Mouse (Mus musculus): ENCODE results near the gene Coro2a. TPM values are rescaled to one million over a fixed set of nuclear protein-coding genes. Genes with fewer than 3 reads are reported as not detected.

The Coro2a gene
- polyA plus RNA-seq, 1 experiment: 13.5 TPM

DNA sequence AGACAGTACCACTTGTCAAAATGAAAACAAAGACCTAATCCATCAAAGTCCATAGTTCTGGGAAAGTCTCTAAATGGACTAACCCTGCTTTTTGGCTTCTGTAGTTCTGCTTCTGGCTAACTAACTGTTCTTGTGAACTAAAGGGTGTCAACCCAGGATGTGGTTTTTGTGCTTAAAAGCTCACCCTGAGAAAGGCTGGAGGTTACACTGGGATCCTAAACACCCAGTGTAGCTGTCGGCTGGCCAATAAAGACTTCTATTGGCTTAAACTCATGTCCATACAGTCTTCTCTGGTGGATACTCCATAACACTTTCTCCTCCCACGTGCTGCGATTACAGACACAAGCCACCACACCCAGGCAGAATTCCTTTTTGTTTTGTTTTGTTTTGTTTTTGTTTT is 75.8 kb downstream of the Coro2a start:
- H3K27me3 ChIP-seq (ENCODE audit: control insufficient read depth, insufficient read depth, low read length): no peaks in the 10 kb centered on the region
- no peak overlapping the region for H3K27ac ChIP-seq (ENCODE audit: control insufficient read depth, insufficient read depth, low read length)
- WGBS: 44% methylated on average over 3 of the region's 3 CpGs
- no peak for DNase-seq
- peaks cover 34% of the 10 kb centered on the region for H3K4me1 ChIP-seq (replicated peaks; ENCODE audit: control insufficient read depth, insufficient read depth, low read length)
- TF ChIP-seq POLR2A (IDR thresholded peaks at IDR 0.05; ENCODE audit: control insufficient read depth, extremely low read depth, insufficient read depth, low read length, poor library complexity): no peak
- TF ChIP-seq CTCF (IDR thresholded peaks at IDR 0.05; ENCODE audit: borderline replicate concordance, control insufficient read depth, extremely low read depth, insufficient read depth, low read length, poor library complexity): no peak
- peaks cover 18% of the 10 kb centered on the region for H3K36me3 ChIP-seq (ENCODE audit: control insufficient read depth, insufficient read depth, low read length)
- H3K4me3 ChIP-seq (ENCODE audit: control insufficient read depth, insufficient read depth, low read length): no peak overlapping the region

DNA sequence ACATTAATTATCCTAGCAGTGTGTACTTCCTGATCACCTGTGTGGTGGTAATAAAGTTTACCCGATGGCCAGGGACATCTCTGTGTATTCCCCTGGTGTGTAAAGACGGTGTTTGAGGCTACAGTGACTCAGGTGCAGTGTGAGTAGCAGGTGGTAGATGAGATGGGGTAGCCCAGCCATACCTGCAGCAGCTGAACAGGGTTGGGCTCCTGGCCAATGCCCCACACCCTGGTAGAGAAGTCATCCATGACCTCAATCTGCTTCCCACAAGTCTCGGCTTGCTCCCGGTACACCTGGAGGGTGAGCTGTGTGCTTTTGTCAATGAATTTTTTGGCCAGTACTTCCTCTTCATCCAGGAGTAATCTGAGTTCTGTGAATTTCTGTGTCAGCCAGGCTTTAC is 78.7 kb downstream of the Coro2a start:
- peaks cover 31% of the 10 kb centered on the region for H3K4me1 ChIP-seq (replicated peaks; ENCODE audit: control insufficient read depth, insufficient read depth, low read length)
- H3K4me3 ChIP-seq (ENCODE audit: control insufficient read depth, insufficient read depth, low read length): no peak overlapping the region
- 89% methylated on average over 4 of the region's 4 CpGs for WGBS
- DNase-seq: no peak
- TF ChIP-seq POLR2A (IDR thresholded peaks at IDR 0.05; ENCODE audit: control insufficient read depth, extremely low read depth, insufficient read depth, low read length, poor library complexity) (no peak), CTCF (IDR thresholded peaks at IDR 0.05; ENCODE audit: borderline replicate concordance, control insufficient read depth, extremely low read depth, insufficient read depth, low read length, poor library complexity) (no peak)
- peaks cover 18% of the 10 kb centered on the region for H3K36me3 ChIP-seq (ENCODE audit: control insufficient read depth, insufficient read depth, low read length)
- no peak overlapping the region for H3K27ac ChIP-seq (ENCODE audit: control insufficient read depth, insufficient read depth, low read length)
- H3K27me3 ChIP-seq (ENCODE audit: control insufficient read depth, insufficient read depth, low read length): no peaks in the 10 kb centered on the region

GRCm38 (mm10) chr4:46521457-46521856 is 80.5 kb downstream of the Coro2a start:
- WGBS: 95% methylated on average over 10 of the region's 10 CpGs
- Histone ChIP-seq H3K36me3 (ENCODE audit: control insufficient read depth, insufficient read depth, low read length) (peaks cover 18% of the 10 kb centered on the region), H3K4me3 (ENCODE audit: control insufficient read depth, insufficient read depth, low read length) (no peak overlapping the region), H3K4me1 (replicated peaks; ENCODE audit: control insufficient read depth, insufficient read depth, low read length) (peaks cover 22% of the 10 kb centered on the region), H3K27me3 (ENCODE audit: control insufficient read depth, insufficient read depth, low read length) (no peaks in the 10 kb centered on the region), H3K27ac (ENCODE audit: control insufficient read depth, insufficient read depth, low read length) (no peak overlapping the region)
- no peak for DNase-seq
- TF ChIP-seq CTCF (IDR thresholded peaks at IDR 0.05; ENCODE audit: borderline replicate concordance, control insufficient read depth, extremely low read depth, insufficient read depth, low read length, poor library complexity) (no peak), POLR2A (IDR thresholded peaks at IDR 0.05; ENCODE audit: control insufficient read depth, extremely low read depth, insufficient read depth, low read length, poor library complexity) (no peak)

DNA sequence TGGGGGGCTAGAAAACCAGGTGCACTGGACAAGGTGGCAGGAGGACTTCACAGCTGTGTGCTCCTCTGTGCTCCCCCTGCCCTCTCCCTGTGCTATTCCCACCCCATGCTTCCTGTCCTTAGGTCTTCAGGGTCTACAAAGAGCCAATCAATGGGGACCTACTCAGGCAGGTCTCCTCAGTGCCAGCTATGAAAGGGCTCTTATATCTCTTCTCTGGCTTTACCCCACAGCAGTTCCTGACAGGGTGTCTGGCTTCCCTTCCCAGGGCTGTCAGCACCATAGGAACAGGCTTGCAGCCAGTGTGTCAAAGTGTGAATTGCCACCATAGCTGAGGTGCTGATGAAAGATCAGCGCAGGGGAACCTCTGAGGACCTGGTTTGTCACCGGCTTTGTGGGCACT is 81.5 kb downstream of the Coro2a start:
- Histone ChIP-seq H3K4me1 (replicated peaks; ENCODE audit: control insufficient read depth, insufficient read depth, low read length) (peaks cover 20% of the 10 kb centered on the region), H3K27ac (ENCODE audit: control insufficient read depth, insufficient read depth, low read length) (no peak overlapping the region), H3K36me3 (ENCODE audit: control insufficient read depth, insufficient read depth, low read length) (peaks cover 18% of the 10 kb centered on the region), H3K27me3 (ENCODE audit: control insufficient read depth, insufficient read depth, low read length) (no peaks in the 10 kb centered on the region), H3K4me3 (ENCODE audit: control insufficient read depth, insufficient read depth, low read length) (no peak overlapping the region)
- 95% methylated on average over 2 of the region's 2 CpGs for WGBS
- TF ChIP-seq POLR2A (IDR thresholded peaks at IDR 0.05; ENCODE audit: control insufficient read depth, extremely low read depth, insufficient read depth, low read length, poor library complexity) (no peak), CTCF (IDR thresholded peaks at IDR 0.05; ENCODE audit: borderline replicate concordance, control insufficient read depth, extremely low read depth, insufficient read depth, low read length, poor library complexity) (no peak)
- no peak for DNase-seq

DNA sequence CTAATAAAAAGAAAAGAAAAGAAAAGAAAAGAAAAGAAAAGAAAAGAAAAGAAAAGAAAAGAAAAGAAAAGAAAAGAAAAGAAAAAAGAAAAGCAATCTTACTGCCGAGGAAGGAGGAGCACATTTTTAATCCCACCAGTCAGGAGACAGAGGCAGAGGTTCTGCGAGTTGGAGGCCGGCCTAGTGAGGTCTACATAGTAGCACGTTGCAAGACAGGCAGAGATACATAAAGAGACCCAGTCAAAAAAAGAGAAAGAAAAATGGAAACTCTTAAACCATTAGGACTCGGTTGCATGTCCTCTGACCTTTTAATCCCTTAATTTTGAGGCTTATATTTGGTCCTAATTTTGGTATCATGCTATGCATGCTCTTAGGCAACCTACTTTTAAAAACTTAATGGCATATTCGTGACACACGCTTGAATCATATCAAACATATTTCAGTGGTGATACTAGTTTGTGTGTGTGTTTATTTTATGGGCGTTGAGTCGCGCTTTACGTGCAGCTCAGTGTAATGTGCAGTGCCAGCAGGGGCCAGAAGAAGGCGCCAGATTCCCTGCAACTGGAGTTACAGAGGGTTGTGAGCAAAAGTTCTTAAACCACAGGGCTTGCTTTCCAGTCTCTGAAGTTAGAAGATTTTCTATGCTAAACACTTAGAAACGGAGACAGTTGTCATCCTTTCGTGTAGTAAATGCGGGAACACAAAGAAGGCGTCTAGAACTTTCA is 94.1 kb downstream of the Coro2a start:
- Histone ChIP-seq H3K27me3 (ENCODE audit: control insufficient read depth, insufficient read depth, low read length) (no peaks in the 10 kb centered on the region), H3K36me3 (ENCODE audit: control insufficient read depth, insufficient read depth, low read length) (peaks cover 9% of the 10 kb centered on the region), H3K27ac (ENCODE audit: control insufficient read depth, insufficient read depth, low read length) (no peak overlapping the region), H3K4me1 (replicated peaks; ENCODE audit: control insufficient read depth, insufficient read depth, low read length) (peaks cover 9% of the 10 kb centered on the region), H3K4me3 (ENCODE audit: control insufficient read depth, insufficient read depth, low read length) (no peak overlapping the region)
- peak; percentile 77; the same call in 1 of the 2 replicates for TF ChIP-seq CTCF (IDR thresholded peaks at IDR 0.05; ENCODE audit: borderline replicate concordance, control insufficient read depth, extremely low read depth, insufficient read depth, low read length, poor library complexity)
- TF ChIP-seq POLR2A (IDR thresholded peaks at IDR 0.05; ENCODE audit: control insufficient read depth, extremely low read depth, insufficient read depth, low read length, poor library complexity): no peak
- 24% methylated on average over 16 of the region's 16 CpGs for WGBS
- DNase-seq: peak; percentile 86

DNA sequence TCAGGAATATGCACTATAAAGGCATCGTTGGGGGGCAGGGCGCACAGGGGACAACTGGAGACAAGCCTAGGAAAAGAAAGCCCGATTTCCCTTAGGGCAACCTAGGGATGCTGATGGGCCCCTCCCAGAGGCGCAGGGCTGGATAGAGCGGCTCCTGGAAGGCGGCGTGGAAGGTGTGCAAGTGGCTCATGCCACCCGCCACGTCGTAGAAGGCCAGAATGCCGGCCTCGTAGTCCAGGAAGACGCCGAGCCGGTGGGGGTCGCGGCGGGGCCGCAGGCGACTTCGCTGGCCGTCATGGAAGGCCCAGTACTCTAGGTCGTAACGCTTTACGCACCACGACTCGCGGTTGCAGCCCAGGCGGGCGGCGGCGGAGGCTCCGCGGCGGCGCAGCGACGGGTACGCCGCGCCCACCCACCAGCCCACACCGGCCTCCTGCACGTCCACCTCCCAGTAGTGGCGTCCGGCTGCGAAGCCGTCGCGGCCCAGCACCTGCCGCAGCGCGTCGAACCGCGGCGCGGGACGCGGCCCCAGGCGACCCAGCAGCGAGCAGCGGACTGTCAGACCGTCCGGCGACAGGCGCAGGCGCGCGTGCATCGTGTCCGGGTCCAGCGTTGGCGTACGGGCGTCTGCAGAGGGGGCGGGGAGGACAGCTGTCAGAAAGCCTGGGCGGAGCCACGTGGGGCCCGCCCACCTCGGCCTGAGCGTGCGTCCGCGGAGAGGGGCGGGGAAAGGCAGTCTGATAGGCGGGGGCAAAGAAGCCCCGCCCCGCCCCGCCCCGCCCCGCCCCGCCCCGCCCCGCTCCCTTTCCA is 95.0 kb downstream of the Coro2a start:
- Histone ChIP-seq H3K27me3 (ENCODE audit: control insufficient read depth, insufficient read depth, low read length) (no peaks in the 10 kb centered on the region), H3K4me1 (replicated peaks; ENCODE audit: control insufficient read depth, insufficient read depth, low read length) (peaks cover 9% of the 10 kb centered on the region), H3K4me3 (ENCODE audit: control insufficient read depth, insufficient read depth, low read length) (peak overlapping the region; percentile 48), H3K36me3 (ENCODE audit: control insufficient read depth, insufficient read depth, low read length) (peaks cover 17% of the 10 kb centered on the region), H3K27ac (ENCODE audit: control insufficient read depth, insufficient read depth, low read length) (no peak overlapping the region)
- TF ChIP-seq CTCF (IDR thresholded peaks at IDR 0.05; ENCODE audit: borderline replicate concordance, control insufficient read depth, extremely low read depth, insufficient read depth, low read length, poor library complexity) (no peak), POLR2A (IDR thresholded peaks at IDR 0.05; ENCODE audit: control insufficient read depth, extremely low read depth, insufficient read depth, low read length, poor library complexity) (no peak; the same call in 1 of the 2 replicates)
- peak; percentile 86 for DNase-seq
- 10% methylated on average over 85 of the region's 94 CpGs for WGBS
